Mouse (Mus musculus) left cerebral cortex, postnatal 25 days (tissue): Measurements from ENCODE around the gene Qars. TPM values are rescaled to one million over a fixed set of nuclear protein-coding genes. Genes with fewer than 3 reads are reported as not detected.

Experiments used
- DNase-seq, 2 experiments: peaks; one replicate each; pipeline ENCODE4 v3.0.0; 2022; ENCODE audit warnings: low spot score in 2 of 2, mixed read lengths in 1 of 2
- intact Hi-C: fragments of 180-260 bp; cut with DNase I; formaldehyde crosslinking; loops from one replicate; pipeline ENCODE4 v1.15.1; 2025
- total RNA-seq, 2 experiments: library from RNA; stranded (reverse); gene quantifications; 2 replicates each; pipeline ENCODE4 v1.2.3; 2021

Qars gene
- 10 to 100 TPM; 75.3 to 84.4 TPM for total RNA-seq

GRCm38 (mm10) chr9:108507619-108508434, at the start of gene Qars:
TSS of gene Qars (plus strand) at chr9:108507706.
- intact Hi-C loops, result loop anchor here (2.0 kb wide), 1 partner anchor 17 kb away; the partner anchor contains the start of gene Usp19
- peak; percentile 93 to 98 for DNase-seq

- DNase-seq, result no peak
- intact Hi-C loops, result no loop called here
These were observed 47.6 kb upstream of the Qars start for GRCm38 (mm10) chr9:108459939-108460318.

DNA sequence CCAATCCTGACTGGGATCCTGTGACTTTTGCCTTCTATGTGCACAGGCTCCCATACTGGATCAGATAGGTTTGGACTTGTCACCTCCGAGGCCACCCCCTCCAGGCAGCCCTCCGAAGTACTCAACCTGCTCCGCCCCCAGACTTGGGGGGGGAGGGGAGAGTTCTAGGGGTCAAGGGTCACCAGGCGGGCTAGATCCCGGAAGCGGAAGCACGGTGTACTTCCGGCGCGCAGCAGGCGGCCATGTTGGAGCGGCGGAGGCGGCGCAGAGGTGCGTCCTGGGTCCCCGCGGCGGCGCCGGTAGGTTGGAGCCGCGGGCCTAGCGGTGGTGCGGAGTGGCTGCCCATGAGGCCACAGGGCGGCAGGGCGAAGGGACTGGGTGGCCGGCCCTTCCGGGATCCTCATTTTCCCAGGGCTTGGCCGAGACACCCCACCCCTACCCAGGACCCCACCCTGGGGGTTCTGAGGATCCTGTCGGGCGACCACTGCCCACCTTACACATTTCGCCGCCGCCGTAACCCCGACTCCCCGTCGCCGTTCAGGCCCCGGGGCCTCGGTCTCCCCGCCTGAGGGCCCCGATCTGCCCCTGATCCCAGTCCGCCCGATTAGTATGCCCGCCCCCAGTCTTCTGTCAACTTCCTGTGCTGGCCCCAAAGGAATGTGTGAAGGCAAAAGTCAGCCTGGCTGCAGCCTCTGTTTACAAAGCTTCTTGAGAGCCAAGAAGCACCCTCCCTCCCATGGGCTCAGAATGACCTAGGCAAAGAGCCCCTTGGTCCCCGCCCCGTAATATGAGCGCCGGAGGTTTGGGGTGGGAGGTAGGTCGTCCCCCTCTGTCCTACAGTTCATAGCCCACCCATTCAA, 47.0 kb upstream of the Qars start, which contains the start of gene Ccdc71:
Gene Ccdc71, plus strand, starts transcription at position 209 of the 860 bp plus-strand sequence.
- intact Hi-C loops, result no loop called here
- DNase-seq, result peak; percentile 86 to 88

DNA sequence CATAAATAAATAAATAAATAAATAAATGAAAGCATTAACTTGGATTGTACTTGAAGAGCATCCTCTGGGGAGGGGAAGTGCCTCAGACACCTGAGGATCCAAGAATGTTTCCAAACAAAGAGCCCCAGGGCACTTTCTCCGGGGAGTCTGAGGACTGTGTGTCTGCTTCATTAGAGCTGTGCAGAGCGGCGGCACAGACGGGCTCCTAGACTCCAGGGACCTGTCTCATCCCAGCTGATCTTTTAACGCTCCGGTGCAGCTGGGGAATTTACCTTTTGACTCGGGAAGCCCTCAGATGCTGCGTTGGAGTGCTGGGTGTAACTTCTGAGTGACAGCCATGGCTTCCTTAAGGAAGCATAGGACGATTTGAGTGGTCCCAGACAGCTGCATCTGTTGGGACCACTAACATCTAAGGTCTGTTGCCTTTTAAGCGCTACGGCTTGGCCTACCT, 46.3 kb upstream of the Qars start, which contains the start of gene Klhdc8b:
Gene Klhdc8b, minus strand, starts transcription at position 401 of the 451 bp plus-strand sequence.
- intact Hi-C loops, result no loop called here
- no peak for DNase-seq

DNA sequence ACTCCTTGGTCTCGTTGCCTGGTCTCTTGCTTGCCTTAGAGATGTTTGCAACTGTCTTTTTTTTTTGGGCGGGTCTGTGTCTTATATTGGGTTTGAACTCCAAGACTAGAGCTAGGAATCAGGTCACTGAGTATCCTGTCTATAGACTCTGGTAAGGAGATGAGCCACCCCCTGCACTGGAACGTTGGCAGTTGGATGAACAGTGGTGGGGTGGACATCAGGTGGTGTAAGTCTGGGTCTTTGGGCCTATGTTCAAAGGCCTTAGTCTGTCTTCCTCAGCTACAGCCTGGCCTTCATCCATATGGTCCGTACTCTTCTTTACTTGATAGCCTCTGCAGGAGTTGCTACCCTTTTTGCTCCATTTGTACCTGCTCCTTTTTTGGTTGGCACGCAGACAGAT, 45.8 kb upstream of the Qars start:
- intact Hi-C loops, result no loop called here
- DNase-seq, result no peak

- DNase-seq, result no peak
- intact Hi-C loops, result no loop called here
These were observed 45.3 kb upstream of the Qars start for GRCm38 (mm10) chr9:108462192-108462591.

DNA sequence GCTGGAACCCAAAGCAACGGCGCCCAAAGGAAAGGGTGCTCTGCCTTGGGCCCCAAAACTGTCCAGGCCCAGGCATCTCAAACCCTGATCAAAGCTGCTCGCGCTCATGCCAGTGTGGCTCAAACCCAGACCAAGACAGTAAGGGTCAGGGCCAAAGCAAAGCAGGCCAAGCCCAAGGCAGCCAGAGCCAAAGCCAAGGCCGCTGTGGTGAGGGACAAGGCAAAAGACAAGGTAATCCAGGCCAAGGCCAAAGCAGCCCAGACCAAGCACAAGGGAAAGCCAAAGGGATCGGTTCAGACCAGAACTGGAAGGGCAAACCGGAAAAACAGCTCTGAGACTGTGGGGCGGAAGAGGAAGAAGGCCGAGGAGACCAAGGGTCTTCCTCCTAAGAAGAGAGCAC, 43.8 kb upstream of the Qars start:
- no peak for DNase-seq

DNA sequence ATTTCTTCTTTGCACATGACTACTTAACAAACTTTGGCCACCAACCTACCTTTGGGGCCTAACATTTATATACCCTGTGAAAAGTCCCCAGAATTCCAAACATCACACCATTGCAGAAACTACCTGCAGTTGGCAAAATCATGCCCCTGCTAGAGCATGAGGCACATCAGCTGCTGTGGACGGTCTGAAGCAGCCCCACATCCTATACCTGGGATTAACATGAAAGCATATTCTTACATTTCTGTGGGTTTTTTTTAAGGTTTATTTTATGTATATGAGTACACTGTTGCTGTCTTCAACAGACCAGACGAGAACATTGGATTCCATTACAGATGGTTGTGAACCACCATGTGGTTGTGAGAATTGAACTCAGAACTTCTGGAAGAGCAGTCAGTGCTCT, 41.3 kb upstream of the Qars start:
- no peak for DNase-seq
- intact Hi-C loops, result no loop called here

More for the DNA sequence above, 43.8 kb upstream of the Qars start:
- intact Hi-C loops, result no loop called here

- no peak for DNase-seq
- intact Hi-C loops, result no loop called here
These were observed 38.1 kb upstream of the Qars start for GRCm38 (mm10) chr9:108469430-108469829.

- intact Hi-C loops, result no loop called here
These were observed 37.7 kb upstream of the Qars start for GRCm38 (mm10) chr9:108469845-108470244.

DNA sequence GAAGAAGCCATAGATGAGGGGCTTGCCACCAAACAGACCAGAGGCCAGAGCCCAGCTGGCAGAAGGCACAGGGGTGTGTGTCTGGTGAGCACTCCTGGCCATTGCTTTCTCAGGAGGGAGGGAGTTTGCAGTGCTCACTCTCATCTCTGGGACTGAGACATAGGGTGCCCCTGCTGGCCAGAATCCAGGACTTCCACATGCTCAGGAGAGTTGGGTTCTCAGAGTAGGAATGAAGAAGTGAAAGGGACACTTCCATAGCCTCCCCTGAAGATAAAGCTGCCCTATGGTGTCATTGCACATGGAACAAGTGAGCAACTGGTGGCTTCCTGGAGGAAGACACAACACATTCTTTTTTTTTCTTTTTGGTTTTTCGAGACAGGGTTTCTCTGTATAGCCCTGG, 33.0 kb upstream of the Qars start:
- intact Hi-C loops, result no loop called here
- no peak for DNase-seq

More at GRCm38 (mm10) chr9:108469845-108470244, 37.7 kb upstream of the Qars start:
- DNase-seq, result no peak

GRCm38 (mm10) chr9:108478638-108479156, 28.8 kb upstream of the Qars start:
- intact Hi-C loops, result no loop called here

DNA sequence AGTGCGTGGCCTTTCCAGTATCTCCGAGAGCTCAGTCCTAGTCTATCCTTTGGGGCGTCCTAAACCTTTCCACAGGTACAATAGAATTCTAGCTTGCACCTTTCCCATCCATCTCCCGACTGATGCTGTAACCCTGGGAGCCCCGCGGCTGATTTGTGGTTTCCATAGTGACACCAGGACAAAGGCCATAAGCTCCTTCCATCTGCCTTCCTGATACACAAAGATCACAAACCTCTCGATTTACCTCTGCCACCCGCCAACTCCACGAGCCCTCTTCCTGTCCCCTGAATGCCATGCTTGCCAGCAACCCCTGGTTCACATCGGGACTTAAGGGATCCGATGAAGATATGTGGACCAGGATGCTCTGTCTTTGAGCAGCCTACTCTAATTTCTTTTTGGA, 28.3 kb upstream of the Qars start:
- intact Hi-C loops, result no loop called here
- DNase-seq, result no peak

More at GRCm38 (mm10) chr9:108478638-108479156, 28.8 kb upstream of the Qars start:
- DNase-seq, result peak in 1 of 2 experiments; percentile 33

GRCm38 (mm10) chr9:108479721-108480351, 27.7 kb upstream of the Qars start, which contains the start of gene Lamb2:
TSS of gene Lamb2 (plus strand) at chr9:108479736.
- peak in 1 of 2 experiments; percentile 14 for DNase-seq
- intact Hi-C loops, result no loop called here

- no peak for DNase-seq
- intact Hi-C loops, result no loop called here
These were observed 26.5 kb upstream of the Qars start for GRCm38 (mm10) chr9:108480813-108481519.

DNA sequence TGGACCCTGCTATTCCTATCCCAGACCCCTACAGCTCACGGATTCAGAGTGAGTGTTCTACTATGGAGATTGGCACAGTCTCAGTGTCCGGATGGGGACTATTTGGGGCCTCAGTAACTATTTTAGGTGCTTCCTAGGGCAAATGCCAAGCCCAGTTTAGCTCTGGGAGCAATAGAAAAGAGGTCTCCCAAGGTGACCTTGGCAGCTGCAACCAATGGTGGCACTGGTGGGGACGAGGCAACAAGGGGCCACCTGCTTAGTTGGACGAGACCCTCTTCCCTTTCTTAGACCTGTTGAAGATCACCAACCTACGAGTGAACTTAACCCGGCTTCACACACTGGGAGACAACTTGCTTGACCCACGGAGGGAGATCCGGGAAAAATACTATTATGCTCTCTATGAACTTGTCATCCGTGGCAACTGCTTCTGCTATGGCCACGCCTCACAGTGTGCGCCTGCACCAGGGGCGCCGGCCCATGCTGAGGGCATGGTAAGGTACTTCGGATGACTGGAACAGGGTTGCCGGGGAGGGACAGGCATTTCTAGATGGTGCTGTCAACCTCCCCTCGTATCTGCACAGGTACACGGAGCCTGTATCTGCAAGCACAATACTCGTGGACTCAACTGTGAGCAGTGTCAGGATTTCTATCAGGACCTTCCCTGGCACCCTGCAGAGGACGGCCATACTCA, 25.8 kb upstream of the Qars start:
- no peak for DNase-seq
- intact Hi-C loops, result no loop called here

DNA sequence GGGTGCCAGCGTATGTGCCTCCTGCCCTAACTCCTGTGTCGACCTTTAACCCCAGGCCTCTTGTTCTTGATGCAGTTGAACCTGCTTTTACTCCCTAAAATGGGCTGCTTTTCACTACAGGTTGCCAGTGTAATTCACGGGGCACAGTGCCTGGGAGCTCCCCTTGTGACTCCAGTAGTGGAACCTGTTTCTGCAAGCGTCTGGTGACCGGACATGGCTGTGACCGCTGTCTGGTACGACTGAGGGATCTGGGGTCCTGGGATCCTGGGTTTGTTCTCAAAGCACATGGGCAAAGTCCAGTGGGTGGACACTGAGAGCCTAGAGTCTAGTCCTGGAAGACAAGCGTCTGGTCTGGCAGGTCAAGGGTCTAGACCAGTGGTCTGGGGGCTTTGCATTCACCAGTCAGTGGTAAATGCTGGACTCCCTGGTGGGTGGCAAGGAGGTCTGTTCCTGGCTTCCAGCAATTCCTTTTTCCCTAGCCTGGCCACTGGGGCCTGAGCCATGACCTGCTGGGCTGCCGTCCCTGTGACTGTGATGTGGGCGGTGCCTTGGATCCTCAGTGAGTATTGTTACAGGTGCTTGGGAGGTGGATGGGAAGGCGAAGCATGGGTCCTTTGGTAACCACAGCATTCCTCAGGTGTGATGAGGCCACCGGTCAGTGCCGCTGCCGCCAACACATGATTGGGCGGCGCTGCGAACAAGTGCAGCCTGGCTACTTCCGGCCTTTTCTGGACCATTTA, 24.3 kb upstream of the Qars start:
- DNase-seq, result no peak
- intact Hi-C loops, result no loop called here

- intact Hi-C loops, result no loop called here
- no peak for DNase-seq
These were observed 23.5 kb upstream of the Qars start for GRCm38 (mm10) chr9:108484021-108484420.
